Mouse (Mus musculus) G1E (cell line): ENCODE measurements around the gene Lepr.

Experiments used
- CTCF ChIP-seq: IDR thresholded peaks from 2 replicates; pipeline ENCODE4 v1.5.1; 2012; ENCODE audit warnings: low read depth, low read length, inconsistent platforms, mixed read lengths
- GATA1 ChIP-seq: IDR thresholded peaks from 2 replicates; pipeline ENCODE4 v1.6.1; 2012; ENCODE audit warnings: borderline replicate concordance, low read length, inconsistent platforms, mixed read lengths
- GATA2 ChIP-seq: IDR thresholded peaks from 2 replicates; pipeline ENCODE4 v1.6.1; 2012; ENCODE audit warnings: low read depth, low read length, inconsistent platforms, borderline replicate concordance
- POLR2AphosphoS5 ChIP-seq: IDR thresholded peaks from 2 replicates; pipeline ENCODE4 v1.6.1; 2012; ENCODE audit warnings: low read depth, low read length, inconsistent platforms; ENCODE audit not compliant: insufficient replicate concordance
- TAL1 ChIP-seq: conservative IDR thresholded peaks from 2 replicates; pipeline ENCODE4 v1.6.1; 2012; ENCODE audit warnings: low read depth, low read length, inconsistent platforms, mixed read lengths

- no peak for TF ChIP-seq CTCF
- TF ChIP-seq GATA2 = no peak
- TF ChIP-seq GATA1 = no peak
- no peak for TF ChIP-seq POLR2AphosphoS5
- TF ChIP-seq TAL1 = no peak
These were observed 43.3 kb downstream of the Lepr start for GRCm38 (mm10) chr4:101760490-101760889.
